Mouse (Mus musculus) testis, adult 2 months (tissue): ENCODE measurements at regions not wholly inside any gene's neighbourhood (a gene's known extent, or its start where the extent isn't known, plus 50 kb on each side); places are given as distances from the start of the nearest gene placed in this dataset.

Experiments used
- CTCF ChIP-seq: fragments of 200-500 bp; IDR thresholded peaks from 2 replicates; pipeline ENCODE4 v1.5.1; 2012; ENCODE audit warnings: low read depth, mild to moderate bottlenecking, inconsistent platforms, low read length, moderate library complexity; ENCODE audit not compliant: control insufficient read depth, insufficient read depth, insufficient replicate concordance
- POLR2A ChIP-seq: fragments of 200-500 bp; IDR thresholded peaks from 2 replicates; pipeline ENCODE4 v1.6.1; 2012; ENCODE audit warnings: low read depth, mild to moderate bottlenecking, inconsistent platforms, low read length, moderate library complexity; ENCODE audit not compliant: control insufficient read depth

GRCm38 (mm10) chr8:53446748-53447355, 64.7 kb upstream of the Aga start:
- TF ChIP-seq CTCF, result no peak
- no peak for TF ChIP-seq POLR2A
